Mouse (Mus musculus) adipocyte (in vitro differentiated cells): Measurements from ENCODE around the gene Hmgn2.
"Not testable (repeated sequence)": the region's sequence is repeated elsewhere in the genome, so short reads cannot be mapped to it uniquely, and the experiment has no call there.

Experiments used
- DNase-seq: peaks from one replicate; pipeline ENCODE4 v3.0.0-alpha.2; 2016; ENCODE audit warnings: low spot score

Hmgn2 gene

DNA sequence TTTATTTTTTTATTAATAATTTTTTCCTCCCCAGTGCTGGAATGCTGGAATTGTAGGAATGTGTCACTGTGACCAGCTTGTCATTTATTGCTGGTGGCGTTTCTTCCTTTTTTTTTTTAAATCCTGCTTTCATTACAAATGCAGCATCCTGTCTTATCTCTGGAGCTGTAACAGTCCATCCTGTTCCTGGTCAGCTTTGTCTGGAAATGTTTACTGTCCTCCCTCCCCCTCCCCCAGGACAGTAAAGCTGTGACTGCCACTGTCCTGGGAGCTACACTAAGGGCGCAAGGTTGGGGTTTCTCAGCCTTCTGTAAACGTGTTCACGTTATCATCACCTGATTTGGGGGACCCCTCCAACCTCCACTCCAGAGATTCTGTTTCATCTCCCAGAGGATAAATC, 43.2 kb downstream of the Hmgn2 start:
- no peak for DNase-seq

DNA sequence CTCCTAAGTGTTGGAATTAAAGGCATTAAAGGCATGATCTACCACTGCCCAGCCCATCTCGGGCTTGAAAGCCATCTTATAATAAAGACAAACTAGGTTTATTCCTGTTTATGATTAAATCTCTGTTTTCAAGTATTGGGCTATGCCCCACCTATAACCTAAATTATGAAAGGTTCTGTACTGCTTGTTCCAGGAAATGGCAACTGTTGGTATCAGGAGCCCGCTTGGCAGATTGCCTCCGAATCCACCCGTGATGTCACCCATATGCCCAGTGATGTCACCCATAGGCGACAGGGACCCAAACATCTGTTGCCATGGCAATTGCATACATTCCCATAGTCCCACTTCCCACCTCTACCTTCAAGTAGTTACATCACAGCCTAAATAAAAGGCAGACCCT, 44.7 kb downstream of the Hmgn2 start:
- no peak for DNase-seq

DNA sequence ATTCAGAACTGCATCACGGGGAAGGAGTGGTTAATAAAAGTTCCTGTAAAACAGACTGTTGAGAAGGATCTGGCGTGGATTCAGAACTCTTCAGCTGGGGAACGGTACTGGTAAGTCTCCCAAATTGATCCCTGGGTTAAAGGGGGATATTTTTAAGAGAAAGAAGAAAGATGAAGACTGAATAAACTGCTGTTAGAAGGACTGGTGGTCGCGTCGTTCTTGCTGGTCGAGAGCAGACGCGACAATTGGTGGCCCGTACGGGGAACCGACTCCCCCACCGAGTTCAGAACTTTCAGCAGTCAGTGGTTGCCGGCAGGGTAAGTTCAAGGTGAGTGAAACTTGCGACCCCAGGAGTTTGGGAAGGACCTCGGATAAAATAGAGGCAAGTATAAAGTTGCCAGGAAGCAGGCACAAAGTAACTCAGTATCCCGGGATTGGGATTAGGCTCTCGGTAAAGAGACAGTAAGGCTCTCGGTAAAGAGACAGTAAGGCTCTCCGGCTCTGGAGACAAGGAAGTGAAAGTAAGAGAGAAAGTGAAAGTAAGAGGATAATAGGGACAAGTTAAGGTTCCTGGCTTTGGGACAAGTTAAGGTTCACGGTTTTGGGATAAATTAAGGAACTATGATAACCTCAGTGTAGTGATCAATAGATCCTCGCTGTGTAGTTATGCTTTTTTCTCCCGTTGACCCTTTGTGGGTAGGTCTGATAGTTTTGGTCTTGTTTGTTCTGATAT, 50.2 kb downstream of the Hmgn2 start:
- not testable (repeated sequence) for DNase-seq
